In the genomic region with DNA sequence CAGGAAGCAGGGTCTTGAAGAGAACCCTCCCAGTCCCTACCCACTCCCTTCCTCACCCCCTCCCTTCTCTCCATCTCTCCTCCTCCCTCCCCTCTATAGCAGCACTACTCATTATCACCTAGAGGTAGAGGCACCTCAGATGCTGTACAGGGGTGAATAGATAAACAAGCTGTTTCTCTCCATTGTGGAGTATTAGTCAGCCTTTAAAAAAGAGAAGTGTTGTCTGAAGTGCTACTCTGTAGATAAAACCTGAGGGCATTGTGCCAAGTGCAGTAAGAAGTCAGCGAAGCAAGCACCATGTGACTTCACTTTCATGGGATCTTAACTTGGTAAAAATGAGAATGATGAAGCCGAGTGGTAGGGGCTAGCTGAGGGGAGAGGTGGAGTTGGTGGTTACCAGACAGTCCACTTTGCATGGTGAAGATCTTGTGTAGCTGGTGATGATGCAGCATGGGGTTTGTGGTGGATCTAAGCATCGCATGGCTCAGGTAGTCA, we compare ENCODE assay signal across 11 mouse cellular contexts. TPM values are rescaled to one million over a fixed set of nuclear protein-coding genes. Genes with fewer than 3 reads are reported as not detected.
DNase-seq lines count a peak whose midpoint lies in the region; ATAC-seq and TF ChIP-seq lines count a peak whose summit lies in the region.
"Had no signal": no experiment of that assay in that cellular context is flagged by ENCODE, and none has a peak within 500 bp of the region (broad histone marks: within the 10 kb centered on the region; RNA-seq: fewer than 3 reads in every experiment).

No protein-coding gene starts in this region.

- peak; percentile 59 to 64 for DNase-seq in spleen, postnatal 36 days (ENCODE audit: low spot score in 2 of 2)
- DNase-seq in spleen, adult 12 weeks (ENCODE audit: low spot score), result no peak
- no peak for DNase-seq in ES-E14 (ENCODE audit: low read depth, low spot score)
- no peak for DNase-seq in right cerebral cortex, postnatal 10 days (ENCODE audit: low spot score in 2 of 2)
- no peak for DNase-seq in frontal cortex, postnatal 10 days (ENCODE audit: low spot score in 2 of 2)
- no peak for DNase-seq in ovary, postnatal 36 days (ENCODE audit: low spot score)
- DNase-seq: cerebellum, adult 9-10 months had no signal

- H3K4me1 ChIP-seq in ES-E14 (ENCODE audit: control insufficient read depth in 2 of 2, insufficient read depth in 2 of 2, low read length in 2 of 2, poor library complexity in 1 of 2), result peaks cover 41 to 61% of the 10 kb centered on the region in 2 experiments

- H3K4me3 ChIP-seq in ES-E14 (ENCODE audit: insufficient read depth in 1 of 2, low read depth in 1 of 2, low read length in 2 of 2, poor library complexity in 1 of 2, severe bottlenecking in 1 of 2), result peak overlapping the region in 1 of 2 experiments; percentile 25; a peak in 2 of 4 replicates
- H3K4me3 ChIP-seq: limb, embryonic 15.5 days had no signal

- no peak overlapping the region for H3K9ac ChIP-seq in ES-E14 (ENCODE audit: insufficient read depth, low read depth, low read length, poor library complexity, severe bottlenecking)
- H3K9ac ChIP-seq: hindbrain, embryonic 14.5 days; limb, embryonic 15.5 days had no signal

- H3K27ac ChIP-seq in ES-E14 (ENCODE audit: insufficient read depth, low read depth, low read length, poor library complexity, severe bottlenecking), result peak overlapping the region; percentile 80
- H3K27ac ChIP-seq: hindbrain, embryonic 14.5 days had no signal

- in situ Hi-C loops in ES-E14 (cut with MboI; ENCODE audit: low sequenced_read_pairs in 2 of 2, unreplicated experiment in 2 of 2), result no loop called here

- ATAC-seq in inflammation-experienced regulatory T-cells, adult 6 months, result peak; percentile 82
- peak; percentile 80 for ATAC-seq in neutrophil, adult 5-6 weeks (ENCODE audit: extremely low read depth, insufficient number of reproducible peaks, low FRiP score, poor library complexity, severe bottlenecking)

- H3K36me3 ChIP-seq in ES-E14 (ENCODE audit: control insufficient read depth, insufficient read depth, low read length, poor library complexity, severe bottlenecking), result no peaks in the 10 kb centered on the region; the same call in 1 of the 2 replicates
- H3K36me3 ChIP-seq: limb, embryonic 15.5 days had no signal

- no peaks in the 10 kb centered on the region for H3K9me3 ChIP-seq in ES-E14 (ENCODE audit: control insufficient read depth, insufficient read depth, low read depth, low read length)
- H3K9me3 ChIP-seq: limb, embryonic 15.5 days had no signal

TF ChIP-seq in ES-E14, 5 proteins besides CTCF, POLR2A, EP300 and RAD21:
- no peak for TF ChIP-seq ZC3H11A (IDR thresholded peaks at IDR 0.05; ENCODE audit: borderline replicate concordance, low read depth, low read length)

RNA-seq across cellular contexts. Expression of gene Rapgef1, which starts 12.7 kb away (rescaled TPM):
- total RNA-seq in ES-E14 (2012; rRNA removed), result 48.5 and 54.6 TPM in 2 replicates
- 10 to 100 TPM; 26.4 to 37.9 (median 29.7) TPM for polyA plus RNA-seq in inflammation-experienced regulatory T-cells, adult 6 months (2017; shearing (Covaris generic))
- total RNA-seq in neutrophil, adult 5-6 weeks (2017), result 74.8 and 93.5 TPM in 2 replicates

Comparison
In these comparisons a context has a peak if more than half of its experiments do, and no peak if none do; other contexts are left out.
1. DNase-seq: peak in spleen, postnatal 36 days (2 of 2); none in spleen, adult 12 weeks (single experiment), ES-E14 (single experiment), right cerebral cortex, postnatal 10 days (0 of 2), frontal cortex, postnatal 10 days (0 of 2) and ovary, postnatal 36 days (single experiment).